Mouse (Mus musculus): Measurements from ENCODE around the gene Tmem45a.
A peak's percentile ranks its signal among the peaks of the same experiment; 100 is the strongest.

Gene Tmem45a

DNA sequence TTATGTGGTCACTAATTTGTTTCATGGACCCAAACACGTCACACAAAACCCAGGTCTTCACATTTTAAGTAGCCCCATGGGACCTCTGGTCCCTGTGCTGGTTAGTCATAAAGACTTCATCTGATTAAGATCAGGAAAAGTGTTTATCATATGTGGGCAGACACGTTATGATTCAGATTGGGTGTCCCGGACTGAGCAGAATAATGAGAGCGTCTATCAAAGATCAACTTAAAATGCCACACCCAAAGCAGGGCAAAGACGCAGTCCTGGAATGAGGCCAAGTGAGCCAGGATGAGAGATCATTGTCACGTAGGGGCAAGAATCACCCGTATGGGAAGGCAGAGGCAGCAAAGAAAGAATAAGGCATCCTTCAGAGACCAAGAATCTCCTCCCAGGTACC is 87.1 kb downstream of the Tmem45a start:
- no peak for DNase-seq (ENCODE audit: low read depth in 2 of 2, low spot score in 2 of 2)

DNA sequence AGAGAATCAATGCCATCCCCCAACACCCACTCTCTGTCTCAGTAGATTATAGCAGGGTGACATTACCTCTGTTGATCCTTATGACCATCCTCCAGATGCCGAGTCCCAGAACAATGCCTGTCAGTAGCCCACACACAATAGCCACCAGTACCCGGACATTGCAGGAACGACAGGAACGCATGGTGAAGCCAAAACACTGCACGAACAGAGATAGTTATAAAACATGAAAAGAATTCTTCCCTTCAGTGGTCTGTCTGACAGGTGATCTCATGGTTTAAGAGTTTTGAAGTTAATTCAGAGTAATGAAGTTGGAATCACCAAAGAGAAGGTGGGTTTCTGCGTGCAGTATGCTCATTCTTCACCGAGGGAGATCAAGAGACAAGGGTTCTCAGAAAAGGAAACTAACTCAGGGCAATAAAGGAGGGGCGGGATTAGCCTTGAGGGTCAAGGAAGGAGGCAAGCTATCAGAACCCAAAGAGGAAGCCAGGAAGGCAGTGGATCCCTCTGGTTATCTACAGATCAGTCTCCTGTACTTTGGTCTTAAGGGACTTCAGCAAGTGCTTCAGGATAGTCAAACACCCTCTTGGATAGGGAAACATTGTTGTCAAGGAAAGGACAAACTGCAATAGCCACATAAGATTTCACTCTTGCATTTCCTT is 90.4 kb downstream of the Tmem45a start, which contains the start of gene Adgrg7:
Adgrg7 (minus strand) TSS at position 375 of the 659 bp plus-strand sequence.
- no peak for DNase-seq (ENCODE audit: low read depth in 2 of 2, low spot score in 2 of 2)

DNA sequence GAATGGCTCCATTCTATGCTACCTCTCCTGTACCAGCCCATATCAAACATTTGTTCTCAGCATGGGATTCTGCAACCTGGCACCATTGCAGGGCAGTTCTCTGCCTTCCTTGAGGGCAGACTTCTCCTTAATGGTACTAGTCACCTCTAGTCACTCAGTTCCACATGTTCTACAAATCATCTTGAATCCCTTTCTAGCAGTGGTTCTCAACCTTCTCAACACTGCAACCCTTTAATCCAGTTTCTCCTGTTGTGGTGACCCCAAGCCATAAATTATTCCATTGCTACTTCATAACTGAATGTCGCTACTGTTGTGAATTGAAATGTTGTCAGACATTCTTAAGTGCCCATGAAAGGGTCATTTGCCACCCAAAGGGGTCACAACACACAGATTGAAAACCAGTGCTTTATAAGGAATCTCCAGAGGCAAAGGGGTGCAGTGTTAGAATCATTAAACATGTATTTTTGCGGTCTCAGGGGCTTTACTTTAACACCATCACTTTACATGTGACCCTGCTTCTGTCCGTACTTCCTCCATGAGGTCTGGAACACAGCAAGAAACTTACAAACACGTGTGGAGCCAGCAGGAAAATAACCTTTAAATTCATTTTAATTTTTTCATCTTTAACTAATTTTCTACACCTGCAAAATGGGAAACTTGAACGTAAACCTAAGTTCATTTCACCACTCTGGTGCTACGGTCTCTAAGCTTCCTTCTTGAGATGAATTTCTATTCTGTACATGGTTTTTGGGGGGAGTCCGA is 91.4 kb downstream of the Tmem45a start:
- no peak for DNase-seq (ENCODE audit: low read depth in 2 of 2, low spot score in 2 of 2)

DNA sequence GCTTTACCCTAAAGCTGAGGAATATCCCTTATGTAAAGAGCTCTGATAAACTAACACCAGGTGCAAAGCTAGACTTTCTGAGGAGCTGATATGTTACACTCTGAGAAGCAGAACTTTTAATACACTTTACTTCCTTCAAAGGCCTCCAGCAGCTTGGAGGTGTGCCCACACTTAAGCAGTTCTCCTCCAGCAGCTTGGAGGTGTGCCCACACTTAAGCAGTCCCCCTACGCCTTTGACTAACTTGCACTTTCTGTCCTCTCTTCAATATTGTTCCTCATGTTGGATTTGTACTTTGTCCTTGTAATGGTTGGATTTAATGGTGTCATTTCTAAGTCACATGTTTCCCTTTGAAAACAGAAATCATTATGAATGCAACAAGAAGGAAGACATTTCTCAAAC is 92.2 kb downstream of the Tmem45a start:
- no peak for DNase-seq (ENCODE audit: low read depth in 2 of 2, low spot score in 2 of 2)

DNA sequence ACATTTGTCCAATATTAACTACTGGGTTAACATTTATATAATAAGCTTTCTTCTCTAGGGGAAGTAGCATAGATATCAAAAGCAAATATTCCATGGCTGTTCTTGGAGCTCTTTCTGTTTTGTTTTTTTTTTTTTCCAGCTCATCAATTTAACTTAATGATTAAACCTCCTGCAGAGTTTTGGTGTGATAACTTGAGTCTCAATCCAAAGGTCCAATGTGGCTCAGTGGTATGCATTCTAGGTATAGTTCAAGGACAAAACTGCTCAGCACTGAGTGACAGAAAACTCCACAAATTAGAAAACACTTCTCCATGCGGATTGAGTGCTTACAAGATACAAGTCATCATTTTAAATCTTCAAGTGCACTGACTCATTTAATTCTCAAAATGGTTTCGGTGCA is 100.0 kb downstream of the Tmem45a start:
- DNase-seq (ENCODE audit: low read depth in 2 of 2, low spot score in 2 of 2), result no peak

DNA sequence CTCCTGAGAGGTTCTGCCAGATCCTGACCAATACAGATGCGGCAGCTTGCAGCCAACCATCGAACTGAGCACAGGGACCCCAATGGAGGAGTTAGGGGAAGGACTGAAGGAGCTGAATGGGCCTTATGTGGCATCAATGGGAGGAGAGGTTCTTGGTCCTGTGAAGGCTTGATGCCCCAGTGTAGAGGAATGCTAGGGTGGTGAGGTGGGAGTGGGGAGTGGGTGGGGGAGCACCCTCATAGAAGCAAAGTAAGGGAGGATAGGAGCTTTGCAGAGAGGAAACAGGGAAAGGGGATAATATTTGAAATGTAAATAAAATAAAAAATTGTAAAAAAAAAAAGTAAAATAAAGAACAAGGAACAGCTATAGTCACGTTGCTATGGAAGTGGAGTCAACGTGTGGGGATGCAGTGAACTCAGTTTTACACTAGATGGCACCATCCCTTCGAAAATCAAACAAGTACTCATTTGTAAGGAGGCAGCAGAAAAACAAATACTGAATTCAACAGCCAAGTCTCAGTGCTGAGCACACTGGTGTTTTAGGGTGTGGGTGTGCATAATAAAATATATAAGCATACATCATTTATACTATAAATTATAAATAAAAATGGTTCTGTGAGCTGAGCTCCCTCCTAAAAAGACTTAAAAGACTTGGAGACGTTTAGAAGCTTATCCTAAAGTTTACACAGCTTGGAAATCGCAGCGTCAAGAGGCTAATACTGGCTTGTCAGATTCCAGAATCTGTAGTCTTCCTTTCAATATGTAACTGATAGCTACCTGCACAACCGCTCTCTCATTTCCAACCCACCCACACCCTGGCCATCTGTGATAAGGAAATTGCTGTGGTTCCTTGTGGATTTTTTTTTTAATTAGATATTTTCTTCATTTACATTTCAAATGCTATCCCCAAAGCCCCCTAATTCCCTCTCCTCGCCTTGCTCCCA is 114.5 kb downstream of the Tmem45a start:
- DNase-seq (ENCODE audit: low read depth in 2 of 2, low spot score in 2 of 2), result peak in 1 of 2 experiments; percentile 7

Data from CD8-positive naive resting alpha-beta T cell, adult 2 months (primary cell).